Mouse (Mus musculus) kidney, embryonic 16.5 days (tissue): ENCODE data around the gene Atg4d. TPM values are rescaled to one million over a fixed set of nuclear protein-coding genes. Genes with fewer than 3 reads are reported as not detected.
"Not testable (repeated sequence)": the region's sequence is repeated elsewhere in the genome, so short reads cannot be mapped to it uniquely, and the experiment has no call there.

ENCODE experiments used
- ATAC-seq: fragments of 200-750 bp; cut with Nextera tagmentation; 2 replicates; pipeline ENCODE4 v1.8.0; 2017; ENCODE audit warnings: moderate TSS enrichment; ENCODE audit not compliant: low FRiP score, low TSS enrichment
- H3K27ac ChIP-seq: fragments of 300-500 bp; sonication (generic); 2 replicates; pipeline ENCODE4 v1.5.1; 2014; ENCODE audit warnings: low read length
- H3K27me3 ChIP-seq: fragments of 300-500 bp; sonication (generic); 2 replicates; pipeline ENCODE4 v1.6.1; 2014; ENCODE audit warnings: low read length, control low read depth, mixed read lengths; ENCODE audit not compliant: insufficient read depth
- H3K36me3 ChIP-seq: fragments of 300-500 bp; sonication (generic); 2 replicates; pipeline ENCODE4 v1.6.1; 2014; ENCODE audit warnings: low read length, control low read depth, mixed read lengths; ENCODE audit not compliant: insufficient read depth
- H3K4me1 ChIP-seq: fragments of 300-500 bp; sonication (generic); 2 replicates; pipeline ENCODE4 v1.6.1; 2014; ENCODE audit warnings: low read length, control low read depth, mixed read lengths; ENCODE audit not compliant: insufficient read depth
- H3K4me2 ChIP-seq: fragments of 300-500 bp; sonication (generic); replicated peaks from 2 replicates; pipeline ENCODE4 v1.6.1; 2014; ENCODE audit warnings: low read depth, low read length
- H3K4me3 ChIP-seq: fragments of 300-500 bp; sonication (generic); 2 replicates; pipeline ENCODE4 v1.5.1; 2014; ENCODE audit warnings: mild to moderate bottlenecking, low read length
- H3K9ac ChIP-seq: fragments of 300-500 bp; sonication (generic); replicated peaks from 2 replicates; pipeline ENCODE4 v1.6.1; 2014; ENCODE audit warnings: low read length
- H3K9me3 ChIP-seq: fragments of 300-500 bp; sonication (generic); 2 replicates; pipeline ENCODE4 v1.6.1; 2016; ENCODE audit warnings: low read length, control low read depth
- WGBS: fragments of 180-500 bp; shearing (Covaris S2); extraction: QIAGEN DNeasy Blood & Tissue Kit; methylation state at CpG from one replicate; pipeline ENCODE4 v1.1.7; 2014; 5-methylcytosine and 5-hydroxymethylcytosine counted together
- polyA plus RNA-seq: library from polyadenylated mRNA; unstranded; fragments of >200 nt; fragmentation: Nextera tagmentation; extraction: Ambion mirVana; gene quantifications from 2 replicates; pipeline ENCODE4 v1.2.1, GENCODE M21; 2015

Gene Atg4d
- polyA plus RNA-seq, 1 experiment from 2014 or later = 64.1 TPM

GRCm38 (mm10) chr9:21269590-21269989 is 4.5 kb downstream of the Atg4d start:
- Histone ChIP-seq H3K4me1 (peaks cover 17% of the 10 kb centered on the region), H3K36me3 (peaks cover 63% of the 10 kb centered on the region)
- ATAC-seq, H3K4me2 ChIP-seq, H3K27ac ChIP-seq, H3K27me3 ChIP-seq, H3K4me3 ChIP-seq, H3K9ac ChIP-seq, H3K9me3 ChIP-seq: not testable (repeated sequence)
- WGBS = 86% methylated on average over 5 of the region's 5 CpGs

DNA sequence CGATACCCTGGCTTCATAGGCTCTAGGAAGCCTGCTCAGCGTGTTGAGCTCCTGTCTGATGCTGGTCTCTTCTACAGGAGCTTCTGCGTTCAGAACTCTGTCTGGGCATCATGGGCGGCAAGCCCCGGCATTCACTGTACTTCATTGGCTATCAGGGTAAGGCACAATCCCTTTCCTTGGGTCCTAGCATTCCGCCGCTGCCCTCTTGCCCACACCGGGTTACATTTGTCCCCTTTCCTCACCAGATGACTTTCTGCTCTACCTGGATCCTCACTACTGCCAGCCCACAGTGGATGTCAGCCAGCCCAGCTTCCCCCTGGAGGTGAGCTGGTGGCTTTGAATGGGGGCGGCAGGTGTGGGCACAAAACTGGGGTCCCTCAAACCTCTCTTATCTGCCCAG is 7.3 kb downstream of the Atg4d start:
- H3K4me3 ChIP-seq = no peak overlapping the region
- no peaks in the 10 kb centered on the region for H3K27me3 ChIP-seq
- H3K36me3 ChIP-seq = peaks cover 84% of the 10 kb centered on the region
- no peaks in the 10 kb centered on the region for H3K9me3 ChIP-seq
- H3K9ac ChIP-seq = no peak overlapping the region
- H3K4me2 ChIP-seq = no peak overlapping the region
- no peak overlapping the region for H3K27ac ChIP-seq
- H3K4me1 ChIP-seq = no peaks in the 10 kb centered on the region
- no peak for ATAC-seq
- 91% methylated on average over 9 of the region's 9 CpGs for WGBS

GRCm38 (mm10) chr9:21273094-21273493 is 8.0 kb downstream of the Atg4d start:
- Histone ChIP-seq H3K4me3 (no peak overlapping the region), H3K27ac (no peak overlapping the region), H3K4me2 (no peak overlapping the region), H3K9ac (no peak overlapping the region), H3K27me3 (no peaks in the 10 kb centered on the region), H3K4me1 (no peaks in the 10 kb centered on the region), H3K36me3 (peaks cover 89% of the 10 kb centered on the region), H3K9me3 (no peaks in the 10 kb centered on the region)
- ATAC-seq = no peak
- 82% methylated on average over 8 of the region's 8 CpGs for WGBS

- Histone ChIP-seq H3K4me3 (no peak overlapping the region), H3K36me3 (peaks cover 88% of the 10 kb centered on the region), H3K4me2 (no peak overlapping the region), H3K27me3 (no peaks in the 10 kb centered on the region), H3K27ac (no peak overlapping the region), H3K4me1 (no peaks in the 10 kb centered on the region), H3K9me3 (no peaks in the 10 kb centered on the region), H3K9ac (no peak overlapping the region)
- ATAC-seq = no peak
- 82% methylated on average over 7 of the region's 7 CpGs for WGBS
These were observed 8.6 kb downstream of the Atg4d start for GRCm38 (mm10) chr9:21273520-21274228.

GRCm38 (mm10) chr9:21274336-21274735 is 9.2 kb downstream of the Atg4d start:
- 91% methylated on average over 3 of the region's 3 CpGs for WGBS
- no peaks in the 10 kb centered on the region for H3K27me3 ChIP-seq
- no peak overlapping the region for H3K9ac ChIP-seq
- H3K4me1 ChIP-seq = no peaks in the 10 kb centered on the region
- H3K9me3 ChIP-seq = no peaks in the 10 kb centered on the region
- ATAC-seq = no peak
- no peak overlapping the region for H3K4me3 ChIP-seq
- peaks cover 89% of the 10 kb centered on the region for H3K36me3 ChIP-seq
- no peak overlapping the region for H3K27ac ChIP-seq
- H3K4me2 ChIP-seq = no peak overlapping the region

- Histone ChIP-seq H3K4me2 (no peak overlapping the region), H3K9me3 (no peaks in the 10 kb centered on the region), H3K27me3 (no peaks in the 10 kb centered on the region), H3K9ac (no peak overlapping the region), H3K27ac (no peak overlapping the region), H3K4me3 (no peak overlapping the region), H3K36me3 (peaks cover 92% of the 10 kb centered on the region), H3K4me1 (no peaks in the 10 kb centered on the region)
- no peak for ATAC-seq
- WGBS = 81% methylated on average over 7 of the region's 7 CpGs
These were observed 10.1 kb downstream of the Atg4d start for GRCm38 (mm10) chr9:21275013-21275710.

- no peaks in the 10 kb centered on the region for H3K4me1 ChIP-seq
- H3K9ac ChIP-seq = no peak overlapping the region
- ATAC-seq = no peak
- no peak overlapping the region for H3K4me3 ChIP-seq
- H3K27me3 ChIP-seq = no peaks in the 10 kb centered on the region
- 86% methylated on average over 12 of the region's 12 CpGs for WGBS
- H3K4me2 ChIP-seq = no peak overlapping the region
- no peaks in the 10 kb centered on the region for H3K9me3 ChIP-seq
- H3K27ac ChIP-seq = no peak overlapping the region
- H3K36me3 ChIP-seq = peaks cover 91% of the 10 kb centered on the region
These were observed 10.6 kb downstream of the Atg4d start for GRCm38 (mm10) chr9:21275727-21276126.

DNA sequence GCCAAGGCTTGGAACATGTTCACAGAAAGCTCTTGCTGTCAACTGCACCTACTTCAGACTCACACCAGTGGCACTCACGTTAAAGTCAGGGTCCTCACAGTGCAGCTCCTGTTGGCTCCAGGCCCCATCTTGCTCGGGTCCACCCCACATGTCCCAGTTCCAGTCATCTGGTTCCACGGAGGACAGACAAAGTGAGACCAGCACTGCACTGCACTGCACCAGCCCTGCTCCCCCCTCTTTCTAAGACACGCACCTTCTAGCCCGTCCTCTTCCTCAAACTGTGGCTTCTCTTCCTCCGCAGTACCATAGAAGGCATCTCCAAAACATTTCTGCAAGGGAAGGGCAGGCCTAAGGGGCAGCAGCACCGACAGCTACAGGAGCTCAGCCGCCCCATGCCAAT is 11.2 kb downstream of the Atg4d start:
- no peak overlapping the region for H3K9ac ChIP-seq
- peaks cover 91% of the 10 kb centered on the region for H3K36me3 ChIP-seq
- no peak overlapping the region for H3K27ac ChIP-seq
- ATAC-seq = no peak
- H3K4me2 ChIP-seq = no peak overlapping the region
- no peak overlapping the region for H3K4me3 ChIP-seq
- no peaks in the 10 kb centered on the region for H3K4me1 ChIP-seq
- H3K27me3 ChIP-seq = no peaks in the 10 kb centered on the region
- WGBS = 89% methylated on average over 8 of the region's 8 CpGs
- H3K9me3 ChIP-seq = no peaks in the 10 kb centered on the region

DNA sequence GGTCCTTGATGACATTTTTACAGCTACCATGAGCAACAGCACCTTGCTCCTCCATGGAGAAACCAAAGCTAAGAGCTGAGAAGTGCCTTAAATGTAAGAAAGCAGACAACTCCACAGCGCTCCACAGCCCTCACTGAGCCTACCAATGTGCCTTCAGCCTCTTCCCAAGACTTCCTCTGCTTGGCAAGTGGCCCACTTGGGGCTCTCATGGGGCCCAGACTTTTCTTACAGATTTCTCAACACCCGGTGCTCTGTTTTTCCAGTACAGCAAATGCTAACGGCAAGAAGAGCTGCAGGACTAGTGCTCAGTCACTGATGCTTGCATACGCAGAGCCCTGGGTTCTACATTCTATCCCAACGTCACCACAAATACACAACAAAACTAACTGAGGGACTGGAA is 12.7 kb downstream of the Atg4d start:
- ATAC-seq = no peak
- Histone ChIP-seq H3K9ac (no peak overlapping the region), H3K4me3 (no peak overlapping the region), H3K9me3 (no peaks in the 10 kb centered on the region), H3K27ac (no peak overlapping the region), H3K36me3 (peaks cover 91% of the 10 kb centered on the region), H3K4me1 (no peaks in the 10 kb centered on the region), H3K4me2 (no peak overlapping the region), H3K27me3 (no peaks in the 10 kb centered on the region)
- 93% methylated on average over 5 of the region's 5 CpGs for WGBS

DNA sequence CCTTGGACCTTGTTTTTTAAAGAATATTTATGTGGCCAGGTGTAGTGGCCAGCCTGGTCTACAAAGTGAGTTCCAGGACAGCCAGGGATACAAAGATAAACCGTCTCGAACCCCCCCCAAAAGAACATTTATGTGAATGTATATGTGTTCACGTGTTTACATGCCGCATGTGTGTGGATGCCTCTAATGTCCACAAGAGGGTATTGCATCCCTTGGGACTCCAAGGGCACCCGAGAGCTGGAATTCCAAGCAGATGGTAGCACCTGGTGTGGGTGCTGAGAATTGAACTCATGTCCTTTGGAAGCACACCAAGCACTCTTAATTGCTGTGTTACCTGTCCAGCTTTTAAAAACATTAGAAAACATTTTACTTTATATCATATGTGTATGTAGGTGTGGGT is 18.5 kb downstream of the Atg4d start:
- 90% methylated on average over 5 of the region's 5 CpGs for WGBS
- ATAC-seq = no peak
- no peak overlapping the region for H3K4me2 ChIP-seq

More for the DNA sequence above, 18.5 kb downstream of the Atg4d start:
- Histone ChIP-seq H3K36me3 (peaks cover 55% of the 10 kb centered on the region), H3K9me3 (no peaks in the 10 kb centered on the region), H3K27me3 (no peaks in the 10 kb centered on the region), H3K27ac (no peak overlapping the region), H3K4me3 (no peak overlapping the region), H3K4me1 (peaks cover 16% of the 10 kb centered on the region), H3K9ac (no peak overlapping the region)
